Mouse (Mus musculus): ENCODE measurements around the gene Bok.

Gene Bok

DNA sequence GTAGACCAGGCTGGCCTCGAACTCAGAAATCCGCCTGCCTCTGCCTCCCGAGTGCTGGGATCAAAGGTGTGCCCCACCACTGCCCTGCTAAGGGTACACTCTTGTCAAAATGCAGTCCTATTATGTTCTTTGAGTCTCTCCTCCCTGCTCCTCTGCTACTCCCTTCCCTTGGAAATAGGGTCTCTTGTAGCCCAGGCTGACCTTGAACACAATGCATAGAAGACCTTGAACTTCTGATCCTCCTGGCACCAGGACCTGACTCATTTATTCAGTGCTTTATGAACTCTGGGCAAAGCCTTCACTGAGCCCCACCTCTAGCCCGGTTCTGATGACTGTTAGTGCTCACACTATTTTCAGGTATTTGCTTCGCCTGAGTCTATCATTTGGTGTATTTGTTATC, 52.3 kb downstream of the Bok start:
- in situ Hi-C loops (cut with MboI; ENCODE audit: unreplicated experiment in 2 of 2) = no loop called here

DNA sequence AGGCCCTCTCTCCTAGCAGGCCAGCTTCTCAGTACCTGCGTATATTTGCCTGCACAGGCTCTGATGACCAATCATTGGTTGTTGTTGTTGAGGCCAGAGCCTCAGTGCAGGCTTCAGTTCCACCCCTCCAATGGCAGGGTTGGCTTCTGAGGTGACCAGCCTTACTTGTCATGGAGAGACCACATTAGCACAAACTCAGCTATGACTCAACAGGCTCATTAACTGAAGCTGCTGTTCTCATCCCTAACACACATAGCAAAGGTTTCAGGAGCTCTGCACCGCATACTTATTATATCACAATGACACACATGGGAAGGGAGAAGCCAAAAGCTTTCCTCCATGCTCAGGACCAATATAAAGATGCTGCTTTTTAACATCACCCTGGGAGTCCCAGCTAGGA, 55.2 kb downstream of the Bok start:
- in situ Hi-C loops (cut with MboI; ENCODE audit: unreplicated experiment in 2 of 2) = no loop called here

DNA sequence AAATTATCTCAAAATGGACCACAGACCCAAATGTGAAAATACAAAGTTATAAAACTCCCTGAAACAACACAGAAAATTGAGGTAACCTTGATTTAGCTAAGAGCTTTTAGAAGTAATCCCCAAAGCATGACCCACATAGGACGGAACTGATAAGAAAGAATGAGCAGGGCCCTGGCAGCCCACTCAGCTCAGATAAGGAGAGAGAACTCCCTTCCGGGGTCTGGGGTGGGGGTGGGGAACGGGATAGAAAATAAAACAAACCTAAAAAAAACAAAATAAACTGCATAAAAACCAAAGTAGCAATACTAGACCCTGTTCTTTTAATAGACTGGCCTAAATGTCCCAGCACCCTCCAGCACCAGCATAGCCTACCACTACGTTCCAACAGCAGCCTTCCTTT, 56.5 kb downstream of the Bok start:
- in situ Hi-C loops (cut with MboI; ENCODE audit: unreplicated experiment in 2 of 2) = no loop called here

DNA sequence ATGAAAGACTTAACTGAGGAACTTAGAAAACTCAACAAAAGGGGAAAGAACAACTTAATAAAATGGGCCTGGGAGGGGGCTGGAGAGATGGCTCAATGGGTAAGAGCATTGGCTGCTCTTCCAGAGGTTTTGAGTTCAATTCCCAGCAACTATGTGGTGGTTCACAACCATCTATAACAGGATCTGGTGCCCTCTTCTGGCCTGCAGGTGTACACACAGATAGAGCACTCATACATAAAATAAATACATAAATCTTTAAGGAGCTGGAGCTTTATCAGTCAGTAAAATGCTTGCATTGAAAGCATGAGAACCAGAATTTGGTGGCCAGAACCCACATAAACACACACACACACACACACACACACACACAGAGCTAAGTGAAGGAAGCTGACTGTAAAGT, 57.5 kb downstream of the Bok start:
- in situ Hi-C loops (cut with MboI; ENCODE audit: unreplicated experiment in 2 of 2) = no loop called here
